ENCODE assay signal across 24 mouse cellular contexts in the genomic region with DNA sequence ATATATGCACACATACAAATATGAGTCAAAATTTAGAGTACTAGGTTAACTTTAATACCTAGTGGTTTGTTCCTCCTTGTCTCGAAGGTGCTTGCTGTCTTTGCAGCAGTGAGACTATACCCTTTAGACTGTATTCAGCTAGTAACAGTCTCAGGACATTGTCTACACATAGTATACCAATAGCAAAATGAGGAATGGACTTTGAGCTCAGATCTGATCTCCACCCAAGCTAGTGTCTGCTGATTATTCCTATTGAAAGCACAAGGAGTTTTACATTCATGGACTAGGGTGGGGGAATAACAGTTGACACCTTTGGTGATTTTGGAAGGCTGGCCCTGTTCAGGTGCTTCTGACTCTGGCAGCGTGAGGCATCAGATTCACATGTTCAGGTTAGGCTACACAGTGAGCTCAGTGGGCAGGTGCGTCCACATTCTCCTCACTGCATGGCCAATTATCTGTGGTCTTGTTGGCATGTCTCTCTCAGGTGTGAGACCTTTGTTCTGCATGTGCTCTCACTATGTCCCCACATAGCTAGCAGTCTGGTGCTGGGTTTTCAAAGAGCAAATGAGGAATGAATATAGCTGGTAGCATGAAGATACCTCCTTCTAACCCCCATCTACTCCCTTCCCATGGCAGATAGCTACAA.
"Had no signal": no experiment of that assay in that cellular context is flagged by ENCODE, and none has a peak within 500 bp of the region (broad histone marks: within the 10 kb centered on the region; RNA-seq: fewer than 3 reads in every experiment).

No protein-coding gene starts in this region.

- H3K4me3 ChIP-seq: heart, embryonic 10.5 days; heart, embryonic 12.5 days; hindbrain, embryonic 10.5 days; hindbrain, embryonic 12.5 days; kidney, embryonic 15.5 days; layer of hippocampus, adult 2 months; left cerebral cortex, adult 2 months; limb, embryonic 10.5 days; limb, embryonic 12.5 days; liver, embryonic 12.5 days had no signal

- DNase-seq: gastrocnemius, postnatal 10 days; gastrocnemius, postnatal 25 days; heart, adult 18-20 months; heart, postnatal 4 days; kidney, adult 11 months; kidney, adult 2 months; kidney, adult 9 months; kidney, postnatal 36 days; liver had no signal

- H3K9me3 ChIP-seq: heart, embryonic 10.5 days; heart, embryonic 12.5 days; hindbrain, embryonic 10.5 days; hindbrain, embryonic 12.5 days; kidney, embryonic 15.5 days; limb, embryonic 10.5 days; limb, embryonic 12.5 days; liver, embryonic 12.5 days had no signal

- H3K27ac ChIP-seq: heart, embryonic 10.5 days; hindbrain, embryonic 10.5 days; hindbrain, embryonic 12.5 days; hindbrain, embryonic 14.5 days; kidney, embryonic 15.5 days; kidney, postnatal 0 days; layer of hippocampus, adult 2 months; left cerebral cortex, adult 2 months; limb, embryonic 10.5 days; limb, embryonic 12.5 days; liver, embryonic 12.5 days; liver, embryonic 14.5 days had no signal

- H3K4me2 ChIP-seq: heart, embryonic 12.5 days; hindbrain, embryonic 12.5 days; hindbrain, embryonic 14.5 days; kidney, embryonic 15.5 days; limb, embryonic 12.5 days; liver, embryonic 12.5 days had no signal

- ATAC-seq: hindbrain, embryonic 16.5 days; inflammation-experienced regulatory T-cells, adult 6 months; liver, embryonic 12.5 days had no signal

- H3K27me3 ChIP-seq: heart, embryonic 12.5 days; hindbrain, embryonic 12.5 days; kidney, embryonic 15.5 days; limb, embryonic 12.5 days; liver, embryonic 12.5 days had no signal

- H3K36me3 ChIP-seq: heart, embryonic 10.5 days; heart, embryonic 12.5 days; hindbrain, embryonic 10.5 days; hindbrain, embryonic 12.5 days; kidney, embryonic 15.5 days; limb, embryonic 10.5 days; limb, embryonic 12.5 days; liver, embryonic 12.5 days had no signal

- H3K9ac ChIP-seq: heart, embryonic 12.5 days; hindbrain, embryonic 12.5 days; hindbrain, embryonic 14.5 days; kidney, embryonic 15.5 days; limb, embryonic 12.5 days; liver, embryonic 12.5 days; liver, embryonic 14.5 days had no signal

- H3K4me1 ChIP-seq: heart, embryonic 12.5 days; hindbrain, embryonic 10.5 days; hindbrain, embryonic 12.5 days; limb, embryonic 10.5 days; limb, embryonic 12.5 days; liver, embryonic 12.5 days had no signal
